Mouse (Mus musculus) cerebellum, postnatal 10 days (tissue): ENCODE measurements around the gene Ssu2.

Experiments used
- DNase-seq, 2 experiments: peaks; one replicate each; pipeline ENCODE4 v3.0.0; 2021; ENCODE audit warnings: mixed read lengths in 2 of 2

The Ssu2 gene

DNA sequence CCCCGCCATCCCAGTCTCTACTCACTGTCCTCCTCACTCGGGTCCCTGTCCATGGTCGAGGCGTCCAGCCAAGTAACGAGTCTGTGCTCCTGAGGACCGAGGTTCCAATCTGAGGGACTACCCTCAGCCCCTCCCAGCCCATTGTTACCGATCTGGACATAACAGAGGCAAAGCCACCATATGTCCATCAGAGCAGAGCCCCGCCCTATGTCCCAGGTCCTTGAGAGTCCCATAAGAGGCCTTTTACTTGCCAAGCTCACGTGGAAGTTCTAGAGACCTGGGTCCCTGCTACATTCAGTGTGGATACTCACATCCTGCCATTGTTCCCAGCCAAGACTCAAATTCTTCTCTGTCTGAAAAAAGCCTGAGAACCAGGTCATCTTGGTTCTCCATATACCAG lies at the start of gene Ssu2:
Gene Ssu2, minus strand, starts transcription at position 77 of the 400 bp plus-strand sequence.
- no peak for DNase-seq

DNA sequence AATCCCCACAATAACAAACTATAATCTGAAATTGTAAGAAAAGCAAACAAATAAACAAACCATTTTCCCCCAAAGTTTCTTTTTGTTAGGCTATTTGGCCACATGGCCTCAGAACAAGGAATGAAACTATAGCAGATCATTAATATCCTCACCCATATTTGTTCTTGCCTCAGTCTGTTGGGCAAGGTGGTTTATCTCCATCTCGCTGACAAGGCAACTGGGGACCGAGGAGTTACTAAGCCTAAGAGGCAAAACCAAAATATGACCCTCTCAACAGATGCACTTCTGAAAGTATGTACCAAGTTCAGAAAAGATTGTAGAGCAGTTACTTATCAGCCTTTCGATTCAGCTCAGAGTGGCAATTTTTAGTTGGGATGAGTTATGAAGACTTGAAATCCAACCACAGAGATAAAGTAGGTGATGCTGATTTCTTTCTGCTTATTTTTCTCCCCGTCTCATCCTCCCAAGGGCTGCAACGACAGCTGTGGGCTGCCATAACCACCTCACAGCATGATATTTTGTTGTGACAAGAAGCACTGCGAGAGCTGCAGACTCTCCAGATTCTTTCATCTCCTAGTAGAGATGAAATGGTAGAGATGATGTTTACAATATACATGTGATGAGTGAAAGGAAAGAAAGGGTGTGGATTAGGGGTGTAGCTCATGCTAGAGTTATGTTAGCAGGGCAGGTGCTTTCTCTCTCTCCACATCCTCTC lies 38.4 kb upstream of the Ssu2 start:
- DNase-seq, result no peak

DNA sequence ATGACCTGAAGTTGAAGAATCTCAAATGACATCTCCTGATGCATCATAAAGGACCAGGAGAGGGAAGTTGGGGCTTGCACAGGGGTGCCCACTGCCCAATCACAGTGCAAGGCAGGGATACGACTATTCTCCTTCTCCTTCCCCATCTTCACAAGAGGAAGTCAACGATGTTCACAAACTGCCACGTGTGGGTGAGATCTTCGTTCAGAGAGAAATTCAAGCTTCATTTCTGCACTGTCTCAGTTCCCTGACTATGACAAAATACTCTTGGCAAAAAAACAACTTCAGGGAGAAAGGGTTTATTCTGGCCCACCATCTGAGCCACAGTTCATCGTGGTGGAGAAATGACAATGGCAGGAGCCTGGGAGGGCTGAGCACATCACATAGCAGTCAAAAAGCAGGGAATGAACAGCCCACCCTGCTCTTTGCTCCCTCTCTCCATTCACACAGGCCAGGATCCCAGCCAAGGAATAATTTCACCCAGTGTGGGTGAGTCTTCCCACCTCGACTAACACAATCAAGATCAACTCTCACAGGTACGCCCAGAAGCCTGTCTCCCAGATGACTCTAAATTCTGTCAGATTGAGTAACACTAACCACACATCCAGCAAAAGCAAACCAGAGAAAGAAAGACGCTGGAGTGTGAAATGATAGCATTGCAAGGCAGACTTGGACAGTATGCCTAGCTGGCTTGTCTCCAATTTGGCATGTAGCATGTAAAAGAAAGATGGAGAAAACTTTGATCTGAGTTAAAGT lies 36.1 kb upstream of the Ssu2 start:
- DNase-seq, result peak; percentile 17 to 20

DNA sequence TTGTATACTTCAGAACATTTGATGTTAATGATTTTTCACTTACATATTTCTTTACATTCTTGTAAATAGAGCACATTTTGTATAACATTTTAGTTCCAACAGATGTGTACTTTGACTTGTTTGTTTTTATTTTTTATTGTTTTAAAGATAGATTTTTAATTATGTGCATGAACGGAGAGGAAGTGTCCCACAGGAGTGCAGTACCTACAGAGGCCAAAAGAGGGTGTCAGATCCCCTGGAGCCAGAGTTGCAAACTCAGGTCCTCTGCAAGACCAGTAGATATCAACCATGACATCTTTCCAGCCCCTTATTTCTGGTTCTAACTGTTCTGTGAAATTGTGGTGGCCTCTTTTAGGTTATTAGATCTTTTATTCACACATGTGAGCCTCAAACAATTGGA lies 33.1 kb upstream of the Ssu2 start:
- DNase-seq, result no peak

DNA sequence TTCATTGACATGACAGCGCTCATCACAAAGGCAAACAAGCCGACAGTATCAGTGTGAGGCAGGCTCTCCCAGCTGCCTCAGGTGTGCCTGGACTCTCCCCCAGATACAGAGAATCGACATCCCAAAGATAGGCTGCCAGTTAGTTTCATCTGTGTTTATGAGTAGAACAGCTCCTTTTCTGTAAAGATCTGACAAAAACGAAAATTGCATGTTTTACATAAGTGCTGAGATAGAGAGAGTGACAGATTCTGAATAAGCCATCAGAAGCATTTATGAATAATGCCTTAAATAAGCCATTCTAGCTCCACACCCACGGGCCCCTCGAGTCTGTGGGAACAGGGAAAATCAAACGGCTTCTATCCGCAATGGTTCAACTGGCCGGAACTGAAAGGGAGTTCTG lies 31.5 kb upstream of the Ssu2 start:
- no peak for DNase-seq

DNA sequence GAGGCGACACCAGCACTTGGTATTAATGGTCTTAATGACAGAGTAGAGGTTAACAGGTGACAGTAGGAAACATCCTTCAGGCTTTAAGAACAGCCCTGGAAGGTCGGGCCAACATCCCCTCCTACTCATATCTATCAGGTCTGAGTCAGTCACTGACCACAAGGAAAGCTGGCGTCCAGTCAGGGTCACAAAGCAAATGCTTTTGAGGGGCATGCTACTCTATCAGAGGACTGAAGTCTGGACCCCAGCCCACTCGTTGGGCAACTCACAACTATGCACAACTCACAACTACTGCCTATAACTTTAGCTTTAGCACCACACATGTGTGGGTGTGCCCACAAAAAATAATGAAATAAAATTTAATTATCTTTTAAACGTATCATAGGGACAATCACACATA lies 16.3 kb upstream of the Ssu2 start:
- DNase-seq, result no peak

DNA sequence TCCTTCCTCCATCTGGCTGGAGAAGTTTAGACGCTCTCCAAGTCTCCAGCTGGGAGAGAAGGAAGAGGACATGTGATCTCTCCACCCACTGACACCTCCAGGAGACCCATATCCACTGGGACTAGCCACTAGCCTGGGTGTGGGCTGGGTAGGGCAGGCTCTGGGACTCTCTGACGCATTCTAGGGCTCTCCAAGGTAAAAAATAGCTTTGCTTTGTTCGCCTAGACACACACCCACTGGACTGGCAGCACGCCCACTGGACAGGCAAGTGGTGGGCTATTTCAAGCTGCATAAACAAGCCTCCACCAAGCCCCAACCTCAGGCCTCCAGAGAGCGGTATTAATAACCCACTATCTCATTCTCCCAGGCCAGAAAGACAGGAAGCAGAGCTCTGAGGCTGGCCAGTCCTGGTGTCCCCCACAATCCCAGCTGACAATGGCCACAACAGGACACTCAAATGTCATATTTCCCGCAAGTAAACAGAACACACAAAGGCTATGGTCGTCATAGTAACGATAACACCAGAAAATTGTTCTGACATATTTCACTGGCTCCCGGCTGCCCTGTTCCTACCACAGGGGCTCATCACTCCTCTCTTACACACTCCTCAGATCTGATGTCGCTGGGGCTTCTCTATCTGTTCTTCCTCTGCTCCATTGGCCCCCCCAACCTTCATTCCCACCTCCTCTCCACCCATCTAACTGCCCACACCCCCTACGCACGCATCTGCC lies 14.3 kb upstream of the Ssu2 start:
- peak; percentile 49 to 50 for DNase-seq

DNA sequence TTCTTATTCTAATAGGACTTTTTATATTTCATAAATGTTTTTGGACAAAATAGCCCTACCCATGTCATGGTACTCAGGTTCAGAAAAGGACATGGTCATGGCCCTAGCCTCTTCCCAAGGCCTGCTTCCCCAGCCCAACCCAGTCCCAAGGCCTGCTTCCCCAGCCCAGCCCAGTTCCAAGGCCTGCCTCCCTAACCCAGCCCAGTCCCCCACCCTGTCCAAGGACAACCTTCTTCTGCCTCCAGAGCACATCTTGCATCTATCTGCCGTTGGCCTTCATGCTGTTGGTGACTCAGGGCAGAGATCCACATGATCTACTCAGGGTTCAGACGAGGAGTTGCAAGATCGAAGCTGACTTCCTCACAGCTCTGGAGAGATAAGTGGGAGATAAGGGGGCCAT lies 9.5 kb upstream of the Ssu2 start:
- no peak for DNase-seq

DNA sequence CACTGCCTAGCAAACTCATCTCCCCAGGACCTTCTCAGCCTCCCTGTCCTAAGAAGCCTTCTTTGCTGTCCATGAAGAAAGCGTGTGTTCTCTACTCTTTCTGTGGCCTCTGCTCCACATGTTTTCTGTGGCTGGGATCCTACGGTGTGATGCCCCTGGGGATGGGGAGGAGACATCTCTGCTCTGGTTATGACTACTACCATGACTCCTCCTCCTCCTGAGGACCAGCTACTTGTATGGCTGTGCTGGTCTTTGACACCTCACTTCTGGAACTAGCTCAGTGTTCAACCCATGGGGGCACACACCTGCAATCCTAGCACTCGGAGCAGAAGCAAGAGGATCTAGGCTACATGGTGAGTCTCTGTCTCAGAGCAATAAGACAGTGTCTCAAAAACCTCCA lies 8.5 kb upstream of the Ssu2 start:
- no peak for DNase-seq

DNA sequence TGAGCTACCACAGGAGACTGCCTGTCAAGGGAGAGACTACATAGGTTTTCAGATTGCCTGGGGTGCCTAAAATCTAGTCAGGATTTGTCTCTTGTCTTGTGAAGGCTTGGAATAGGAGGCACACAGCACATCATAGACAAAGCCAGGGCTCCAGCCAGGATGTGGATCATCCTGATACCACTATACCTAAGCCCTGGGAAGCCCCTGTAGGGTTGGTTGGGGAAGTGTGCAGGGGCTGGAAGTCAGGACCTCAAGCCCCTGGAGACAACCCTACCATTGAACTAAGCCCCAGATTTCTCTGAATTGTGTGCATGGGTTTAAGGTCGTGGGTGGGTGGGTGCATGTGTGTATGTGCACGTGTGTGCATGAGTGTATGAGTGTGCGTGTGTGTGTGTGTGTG lies 562 bp upstream of the Ssu2 start:
- no peak for DNase-seq

DNA sequence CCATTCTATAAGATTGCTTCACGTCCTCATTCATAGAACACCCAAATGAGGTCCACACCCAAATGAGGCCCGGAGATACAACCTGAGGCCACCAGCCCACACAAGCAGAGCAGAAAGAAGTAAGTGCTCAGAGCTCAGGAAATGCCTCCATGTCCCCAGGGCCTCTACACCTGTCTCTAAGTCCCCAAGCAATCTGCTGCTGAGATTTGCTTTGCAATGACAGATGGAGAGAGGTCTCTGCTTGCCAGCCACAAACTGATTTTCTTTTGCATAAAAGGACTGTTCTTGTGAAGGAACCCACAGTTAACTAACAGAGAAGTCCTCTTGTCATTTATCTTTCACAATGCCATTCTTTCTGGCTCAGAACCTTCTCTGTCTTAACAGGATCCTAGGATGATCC lies 1.6 kb downstream of the Ssu2 start:
- DNase-seq, result peak in 1 of 2 experiments; percentile 26

DNA sequence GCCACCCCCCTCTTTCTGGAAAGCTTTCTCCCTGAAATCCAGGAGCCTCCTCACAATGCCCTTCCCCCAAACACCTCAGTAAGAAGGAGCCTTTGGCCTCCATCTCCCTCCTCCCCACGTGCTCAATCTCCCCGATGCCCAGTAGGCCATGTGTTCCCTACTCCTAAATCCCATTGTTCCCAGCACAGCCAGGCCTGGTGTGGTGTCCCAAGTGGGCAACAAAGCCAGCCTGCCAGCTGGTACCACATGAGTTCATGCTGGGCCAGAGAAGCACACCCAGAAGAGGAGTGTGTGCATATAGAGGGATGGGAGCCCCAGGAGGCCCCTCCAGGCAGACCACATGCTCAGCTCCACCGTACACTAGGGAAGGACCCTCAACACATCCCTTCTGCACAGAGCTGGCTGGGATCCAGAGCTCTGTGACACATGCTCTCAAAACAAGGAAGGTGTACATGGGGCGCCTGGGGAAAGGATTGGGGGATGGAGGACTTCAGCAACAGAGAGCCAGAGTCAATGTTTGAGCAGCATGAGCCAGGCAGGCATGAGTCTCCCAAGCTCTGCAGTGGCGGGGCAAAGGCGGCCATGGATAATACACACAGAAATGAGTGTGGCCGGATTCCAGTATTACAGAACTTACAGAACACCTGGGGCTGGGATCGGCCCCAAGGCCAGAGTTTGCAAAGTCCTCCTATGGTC lies 4.7 kb downstream of the Ssu2 start:
- DNase-seq, result peak in 1 of 2 experiments; percentile 32

DNA sequence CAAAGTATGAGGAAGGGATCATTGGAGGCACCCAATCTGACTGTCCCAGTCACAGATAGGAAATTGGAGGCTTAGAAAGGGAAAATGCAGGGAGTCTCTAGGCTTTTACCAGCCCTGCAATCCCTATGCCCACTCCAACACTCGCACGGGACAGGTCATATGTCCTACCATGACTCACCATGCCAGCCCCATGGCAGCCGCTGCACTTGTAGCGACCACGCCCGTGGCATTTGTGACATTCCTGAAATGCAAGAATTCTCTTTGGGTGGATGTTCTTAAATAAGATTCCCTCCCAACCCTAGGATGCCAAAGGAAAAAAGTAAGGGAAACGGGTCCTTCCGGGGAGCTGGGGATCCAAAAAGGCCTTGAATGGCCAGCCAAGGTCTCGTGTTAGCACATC lies 8.8 kb downstream of the Ssu2 start:
- no peak for DNase-seq

DNA sequence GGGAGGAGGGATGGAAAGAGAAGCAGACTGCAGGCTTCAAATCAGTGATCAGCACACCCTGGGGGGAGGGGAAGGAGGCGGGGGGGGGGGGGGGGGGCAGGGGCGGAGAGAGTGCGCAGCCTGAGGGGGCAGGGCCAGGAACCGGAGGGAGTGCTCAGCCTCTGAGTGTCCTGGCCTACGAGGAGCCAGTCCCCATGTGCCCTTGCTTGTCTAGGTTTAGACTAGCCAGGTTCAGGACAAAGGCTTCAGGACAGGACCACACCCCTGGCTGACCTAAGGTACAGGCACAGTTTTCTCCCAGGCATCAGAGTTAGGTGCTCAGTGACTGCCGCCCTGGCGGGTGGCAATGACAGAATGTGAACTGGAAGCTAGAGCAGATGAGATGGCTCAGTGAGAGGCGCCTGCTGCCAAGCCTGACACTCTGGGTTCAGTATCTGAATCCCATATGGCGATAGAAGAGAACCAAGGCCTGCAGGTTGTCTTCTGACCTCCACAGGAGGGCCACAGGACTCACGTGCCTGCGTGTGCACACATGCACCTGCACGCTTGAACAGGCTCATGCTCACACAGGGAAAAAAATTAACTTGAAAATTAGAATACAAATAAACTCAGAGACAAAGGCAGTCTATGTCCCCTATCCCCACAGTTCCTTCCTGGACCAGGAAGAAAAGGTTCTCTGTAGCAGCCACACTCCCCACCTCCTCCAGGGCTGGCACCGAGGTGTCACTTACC lies 12.0 kb downstream of the Ssu2 start:
- peak in 1 of 2 experiments; percentile 25 for DNase-seq

DNA sequence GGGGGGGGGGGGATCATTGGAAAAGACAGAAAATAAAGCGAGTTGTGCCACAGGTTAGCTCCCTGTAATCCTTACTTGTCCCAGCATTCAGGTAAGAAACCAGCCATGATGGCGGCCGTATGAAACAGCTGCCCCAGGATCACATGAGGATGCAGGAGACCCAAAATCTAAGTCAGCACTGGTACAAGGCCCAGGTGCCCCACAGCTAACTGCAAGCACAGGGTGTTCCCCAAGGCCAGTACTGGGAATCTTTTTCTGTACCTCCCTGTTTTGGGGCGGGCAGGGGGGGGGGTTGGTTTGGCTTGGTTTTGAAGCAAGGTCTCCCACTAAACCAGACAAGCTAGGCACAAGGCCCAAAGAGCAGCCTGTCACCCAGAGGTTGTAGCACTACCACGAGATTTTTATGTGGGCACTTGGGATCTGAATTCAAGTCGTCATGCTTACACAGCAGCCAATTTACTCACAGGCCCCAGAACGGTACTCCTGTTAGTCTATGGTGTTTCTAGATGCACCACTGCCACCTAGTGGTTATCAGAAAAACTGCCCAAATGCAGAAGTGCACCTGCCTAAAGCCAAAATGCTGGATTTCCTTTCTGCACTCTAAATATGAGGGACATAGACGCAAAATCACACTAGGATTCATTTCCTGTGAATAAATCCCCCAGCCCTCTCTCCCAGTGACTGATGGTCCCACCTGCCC lies 13.8 kb downstream of the Ssu2 start:
- peak; percentile 61 to 72 for DNase-seq

DNA sequence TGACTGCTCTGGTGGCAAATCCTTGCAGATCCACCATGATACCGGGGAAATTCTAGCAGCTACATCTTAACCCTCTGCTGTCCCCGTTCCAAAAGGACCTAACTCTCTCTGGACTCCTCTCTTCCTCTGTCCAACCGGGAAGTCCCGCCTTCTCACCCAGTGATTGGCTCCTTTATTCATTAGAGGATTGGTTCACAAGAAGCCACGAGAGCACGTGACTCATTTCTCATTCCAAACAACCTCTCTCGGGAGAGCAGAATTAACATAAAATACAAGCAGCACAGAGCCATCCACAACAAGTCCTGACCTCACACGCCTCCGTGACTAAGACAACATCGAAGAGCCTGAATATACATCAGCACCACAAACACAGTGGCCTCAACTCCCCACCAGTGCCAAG lies 22.5 kb downstream of the Ssu2 start:
- DNase-seq, result no peak

DNA sequence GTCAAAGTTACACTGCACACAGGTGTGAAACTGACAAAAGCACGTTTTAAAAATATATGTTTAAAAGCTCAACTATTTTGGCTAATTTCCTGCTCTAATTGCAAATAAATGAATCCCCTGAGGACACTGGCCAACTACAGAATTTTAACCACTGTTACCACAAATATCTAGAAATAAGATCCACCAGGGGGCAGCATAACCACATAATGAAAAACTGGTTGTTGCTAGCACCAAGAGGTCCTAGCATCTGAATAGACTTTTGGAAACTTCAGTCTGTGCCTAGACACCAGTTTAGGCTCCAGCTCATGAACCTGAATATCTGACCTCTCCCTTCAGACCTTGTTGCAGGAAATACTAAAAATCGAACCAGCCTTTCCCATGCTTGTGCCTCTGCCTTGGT lies 23.2 kb downstream of the Ssu2 start:
- peak; percentile 74 to 87 for DNase-seq

DNA sequence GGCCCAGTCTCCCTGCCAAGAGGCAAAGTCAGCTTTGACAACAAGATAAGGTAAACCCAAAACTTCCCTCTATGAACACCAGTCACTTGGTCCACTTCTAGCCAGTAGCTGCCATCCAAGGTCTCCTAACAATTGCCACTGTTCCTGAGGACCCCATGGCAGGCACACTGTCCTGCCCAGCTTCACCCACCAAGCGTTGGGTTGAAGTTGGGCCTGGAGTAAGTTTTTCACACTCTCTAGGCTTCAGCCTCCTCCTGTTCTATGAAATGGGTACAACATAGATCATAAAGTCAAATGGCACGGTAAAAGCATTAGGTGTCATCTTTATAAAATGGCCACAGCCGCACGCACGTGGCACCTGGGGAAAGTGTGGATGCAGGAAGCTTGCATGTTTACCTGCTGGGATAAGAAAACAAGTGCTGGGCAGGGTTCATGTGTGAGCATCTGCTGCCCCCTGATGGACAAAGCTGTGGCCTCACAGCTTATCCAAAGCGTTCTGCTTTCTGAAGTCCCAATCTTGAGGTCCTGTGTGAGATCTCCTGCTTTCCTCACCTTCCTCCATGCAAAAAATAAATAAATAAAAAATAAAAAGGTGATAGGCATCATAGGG lies 25.4 kb downstream of the Ssu2 start:
- peak; percentile 88 to 90 for DNase-seq

DNA sequence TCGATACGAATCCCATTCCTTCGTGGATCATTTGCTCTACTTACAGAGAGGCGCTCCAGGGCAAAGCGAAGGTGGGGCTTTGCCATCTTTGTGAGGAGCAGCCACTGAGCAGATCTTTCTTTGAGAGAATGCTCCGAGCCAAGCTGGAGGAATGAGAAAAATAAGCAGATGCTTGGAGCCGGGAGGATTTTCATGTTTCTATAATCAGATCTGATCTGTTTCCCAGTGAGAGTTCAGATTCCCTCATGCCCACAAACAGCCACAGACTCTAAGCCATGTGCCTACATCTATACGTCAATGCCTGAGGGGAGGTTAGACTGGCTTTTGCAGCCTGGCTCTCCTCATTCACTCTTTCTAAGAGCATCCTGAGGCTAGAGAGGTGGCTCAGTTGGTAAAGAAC lies 27.1 kb downstream of the Ssu2 start:
- no peak for DNase-seq

DNA sequence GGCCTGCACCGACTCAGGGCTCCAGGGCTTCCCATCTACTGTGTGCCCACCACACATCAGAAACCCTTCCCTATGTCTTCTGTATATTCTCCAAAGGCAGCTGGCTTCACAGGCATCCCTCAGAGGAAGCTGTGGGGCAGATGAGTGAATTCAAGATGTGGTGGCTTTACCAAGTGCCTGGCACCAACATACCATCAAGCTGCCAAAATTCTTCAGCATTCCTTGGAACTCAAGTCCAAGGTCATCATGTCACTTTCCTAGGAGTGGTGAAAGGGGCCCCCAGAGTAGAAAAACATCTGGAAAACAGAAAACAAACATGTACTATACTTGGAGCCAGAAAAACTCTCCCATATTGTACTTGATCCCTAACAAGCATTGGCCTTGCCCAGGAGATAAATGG lies 28.5 kb downstream of the Ssu2 start:
- no peak for DNase-seq

DNA sequence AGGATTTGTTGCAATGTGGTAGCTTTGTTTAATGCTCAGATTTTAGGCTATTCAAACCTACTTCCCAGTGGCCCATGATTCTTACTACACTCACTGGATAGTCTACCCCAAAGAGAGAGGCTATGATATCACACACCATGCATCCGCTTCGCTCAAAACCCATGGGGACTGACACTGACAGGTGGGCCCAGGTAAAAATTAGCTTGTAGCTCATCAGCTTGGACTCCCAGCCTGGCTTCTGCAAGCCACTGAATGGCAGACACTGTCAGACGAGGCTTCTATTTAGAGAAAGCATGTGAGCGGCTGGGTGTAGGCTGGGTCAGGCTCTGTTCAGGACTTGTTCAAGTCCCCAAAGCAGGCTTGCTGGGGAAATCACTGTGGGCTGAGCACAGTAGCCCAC lies 37.4 kb downstream of the Ssu2 start:
- DNase-seq, result no peak
